Mouse (Mus musculus) CH12.LX (cell line): ENCODE data around the gene Gm17349. TPM values are rescaled to one million over a fixed set of nuclear protein-coding genes. Genes with fewer than 3 reads are reported as not detected.

Experiments used
- DNase-seq: peaks from one replicate; pipeline ENCODE4 v3.0.0-alpha.2; 2013; ENCODE audit errors: extremely low read depth
- H3K27ac ChIP-seq: 2 replicates; pipeline ENCODE4 v1.5.1; 2012; ENCODE audit warnings: low read depth, mild to moderate bottlenecking, control low read depth, moderate library complexity; ENCODE audit not compliant: insufficient read depth
- H3K27me3 ChIP-seq: replicated peaks from 2 replicates; pipeline ENCODE3; 2012; ENCODE audit warnings: inconsistent platforms
- H3K36me3 ChIP-seq, 2 experiments: replicated peaks in 1 of 2; 2 replicates each; pipeline versions ENCODE3 to v1.6.1; 2012; ENCODE audit warnings: inconsistent platforms in 1 of 2, low read length in 1 of 2, mild to moderate bottlenecking in 1 of 2, mixed read lengths in 1 of 2, moderate library complexity in 1 of 2; ENCODE audit not compliant: control insufficient read depth in 1 of 2, insufficient read depth in 1 of 2
- H3K4me1 ChIP-seq, 2 experiments: 2 replicates each; pipeline ENCODE4 v1.6.1; 2012; ENCODE audit warnings: inconsistent platforms in 1 of 2, moderate library complexity in 1 of 2; ENCODE audit not compliant: insufficient read depth in 2 of 2, control insufficient read depth in 1 of 2
- H3K4me2 ChIP-seq: 2 replicates; pipeline ENCODE4 v1.6.1; 2012; ENCODE audit warnings: low read depth, mild to moderate bottlenecking, control low read depth; ENCODE audit not compliant: poor library complexity, insufficient read depth, severe bottlenecking
- H3K4me3 ChIP-seq, 3 experiments: fragments of 150-350 bp in 1 of 3; sonication (generic) in 1 of 3; replicated peaks in 1 of 3; 2 replicates each; pipeline versions ENCODE3 to v1.5.1; 2011 to 2012; ENCODE audit warnings: low read depth in 2 of 3, low read length in 2 of 3, mild to moderate bottlenecking in 2 of 3, moderate library complexity in 2 of 3, control low read depth in 1 of 3, improper control_type of control experiment in 1 of 3, inconsistent platforms in 1 of 3, mixed read lengths in 1 of 3; ENCODE audit not compliant: poor library complexity in 1 of 3
- H3K79me2 ChIP-seq: replicated peaks from 2 replicates; pipeline ENCODE4 v1.6.1; 2012; ENCODE audit warnings: mild to moderate bottlenecking, moderate library complexity; ENCODE audit not compliant: control insufficient read depth, poor library complexity, insufficient read depth, severe bottlenecking; ENCODE audit errors: extremely low read depth
- H3K9ac ChIP-seq: 2 replicates; pipeline ENCODE4 v1.6.1; 2012; ENCODE audit warnings: low read depth, mild to moderate bottlenecking, control low read depth, moderate library complexity; ENCODE audit not compliant: insufficient read depth
- H3K9me3 ChIP-seq: replicated peaks from 2 replicates; pipeline ENCODE3; 2012; ENCODE audit warnings: low read length, inconsistent platforms, mixed read lengths
- CTCF ChIP-seq, 2 experiments: IDR thresholded peaks in 1 of 2; conservative IDR thresholded peaks in 1 of 2; 2 replicates each; pipeline ENCODE4 v1.5.1; 2011 to 2012; ENCODE audit warnings: low read depth in 2 of 2, low read length in 2 of 2, improper control_type of control experiment in 1 of 2, inconsistent platforms in 1 of 2, mild to moderate bottlenecking in 1 of 2, moderate library complexity in 1 of 2
- ELF1 ChIP-seq: IDR thresholded peaks from 2 replicates; pipeline ENCODE4 v1.6.1; 2014; ENCODE audit warnings: low read depth, mild to moderate bottlenecking, inconsistent platforms, low read length, improper control_type of control experiment
- JUN ChIP-seq: IDR thresholded peaks from 2 replicates; pipeline ENCODE4 v1.6.1; 2011; ENCODE audit warnings: low read depth, mild to moderate bottlenecking, low read length, improper control_type of control experiment, moderate library complexity; ENCODE audit not compliant: insufficient read depth
- MEF2A ChIP-seq: IDR thresholded peaks from 2 replicates; pipeline ENCODE4 v1.6.1; 2014; ENCODE audit warnings: low read depth, mild to moderate bottlenecking, inconsistent platforms, low read length, improper control_type of control experiment, borderline replicate concordance
- POLR2AphosphoS2 ChIP-seq: IDR thresholded peaks from 2 replicates; pipeline ENCODE4 v1.6.1; 2011; ENCODE audit warnings: low read depth, low read length, improper control_type of control experiment
- RAD21 ChIP-seq: IDR thresholded peaks from 2 replicates; pipeline ENCODE4 v1.6.1; 2011; ENCODE audit warnings: low read depth, mild to moderate bottlenecking, low read length, improper control_type of control experiment, moderate library complexity
- SMC3 ChIP-seq: IDR thresholded peaks from 2 replicates; pipeline ENCODE4 v1.6.1; 2011; ENCODE audit warnings: low read depth, low read length, improper control_type of control experiment
- TBP ChIP-seq: conservative IDR thresholded peaks from 2 replicates; pipeline ENCODE4 v1.6.1; 2011; ENCODE audit warnings: low read depth, low read length, improper control_type of control experiment
- TCF12 ChIP-seq: IDR thresholded peaks from 2 replicates; pipeline ENCODE4 v1.6.1; 2014; ENCODE audit warnings: low read depth, mild to moderate bottlenecking, inconsistent platforms, low read length, improper control_type of control experiment
- ZC3H11A ChIP-seq: IDR thresholded peaks from 2 replicates; pipeline ENCODE4 v1.6.1; 2012; ENCODE audit warnings: low read depth, mild to moderate bottlenecking, inconsistent platforms, low read length, improper control_type of control experiment
- ZKSCAN1 ChIP-seq: IDR thresholded peaks from 2 replicates; pipeline ENCODE4 v1.6.1; 2012; ENCODE audit warnings: low read depth, inconsistent platforms, low read length, improper control_type of control experiment, borderline replicate concordance
- dilution Hi-C: fragments of 300-500 bp; cut with MboI; formaldehyde crosslinking; loops from 2 replicates; pipeline ENCODE4 v1.14.3; 2020; ENCODE audit warnings: low sequenced_read_pairs; ENCODE audit not compliant: extremely low pct_unique_long_range_greater_than_20kb, extremely low pct_ligation_motif_present
- in situ Hi-C: fragments of 300-500 bp; cut with MboI; formaldehyde crosslinking; loops from 3 replicates; pipeline ENCODE4 v1.14.3; 2019; ENCODE audit warnings: low sequenced_read_pairs, low pct_ligation_motif_present, low pct_unique_long_range_greater_than_20kb, mixed read lengths
- polyA plus RNA-seq: library from polyadenylated mRNA; unstranded; fragments of >175 nt; gene quantifications from 2 replicates; pipeline ENCODE4 v1.2.1, GENCODE M21; 2012; ENCODE audit warnings: low read depth; ENCODE audit not compliant: insufficient read length
- total RNA-seq, 2 experiments: library from RNA; depleted of rRNA; stranded (reverse); fragments of 300-350 nt in 1 of 2; fragments of >200 nt in 1 of 2; gene quantifications; 2 replicates each; pipeline ENCODE4 v1.2.3; 2012 to 2014

The Gm17349 gene
- total and polyA plus RNA-seq, 3 experiments = 2.1 TPM; not detected in 2

DNA sequence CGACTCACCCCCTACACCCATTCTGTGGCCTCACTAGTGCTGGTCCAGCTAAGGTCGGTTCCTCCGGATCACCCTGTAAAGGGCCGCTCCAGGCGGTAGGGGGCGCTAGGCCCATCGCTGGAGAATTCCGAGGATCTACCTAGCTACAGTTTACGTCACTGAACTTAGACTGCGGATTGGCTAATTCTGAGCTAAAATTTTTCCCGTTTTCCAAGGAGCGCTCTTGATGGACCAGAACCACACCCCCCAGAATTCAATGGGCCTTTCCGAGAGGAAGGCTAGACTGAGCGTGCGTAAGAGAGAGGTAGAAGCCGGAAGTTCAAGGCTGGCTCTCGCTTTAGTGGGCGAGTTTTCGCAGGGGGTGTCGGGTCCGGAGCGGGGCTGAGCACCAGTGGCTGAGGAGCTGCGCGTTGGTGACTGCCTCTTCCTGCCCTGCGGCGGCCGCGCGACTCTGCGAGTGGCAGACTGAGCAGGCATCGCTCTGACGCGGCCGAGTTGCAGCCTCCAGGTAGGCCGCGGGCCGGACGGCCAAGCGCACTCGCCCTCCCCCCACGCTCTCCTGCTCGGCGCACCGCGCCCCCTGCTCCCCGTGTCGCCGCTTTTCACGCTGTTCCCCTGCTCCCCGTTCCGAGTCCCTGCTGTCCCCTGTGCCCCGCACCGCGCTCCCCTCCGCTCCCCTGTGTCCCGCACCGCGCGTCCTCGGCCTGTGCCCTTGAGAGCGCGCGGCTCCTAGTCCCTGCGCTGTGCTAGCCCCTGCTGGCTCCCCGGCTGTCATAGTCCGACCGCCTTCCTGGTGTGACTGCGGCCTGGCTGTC, 20.3 kb upstream of the Gm17349 start, which contains the start of gene Cox14 (continued):
- TF ChIP-seq ZC3H11A = no peak
- TF ChIP-seq, all 38 proteins: peak for 22

DNA sequence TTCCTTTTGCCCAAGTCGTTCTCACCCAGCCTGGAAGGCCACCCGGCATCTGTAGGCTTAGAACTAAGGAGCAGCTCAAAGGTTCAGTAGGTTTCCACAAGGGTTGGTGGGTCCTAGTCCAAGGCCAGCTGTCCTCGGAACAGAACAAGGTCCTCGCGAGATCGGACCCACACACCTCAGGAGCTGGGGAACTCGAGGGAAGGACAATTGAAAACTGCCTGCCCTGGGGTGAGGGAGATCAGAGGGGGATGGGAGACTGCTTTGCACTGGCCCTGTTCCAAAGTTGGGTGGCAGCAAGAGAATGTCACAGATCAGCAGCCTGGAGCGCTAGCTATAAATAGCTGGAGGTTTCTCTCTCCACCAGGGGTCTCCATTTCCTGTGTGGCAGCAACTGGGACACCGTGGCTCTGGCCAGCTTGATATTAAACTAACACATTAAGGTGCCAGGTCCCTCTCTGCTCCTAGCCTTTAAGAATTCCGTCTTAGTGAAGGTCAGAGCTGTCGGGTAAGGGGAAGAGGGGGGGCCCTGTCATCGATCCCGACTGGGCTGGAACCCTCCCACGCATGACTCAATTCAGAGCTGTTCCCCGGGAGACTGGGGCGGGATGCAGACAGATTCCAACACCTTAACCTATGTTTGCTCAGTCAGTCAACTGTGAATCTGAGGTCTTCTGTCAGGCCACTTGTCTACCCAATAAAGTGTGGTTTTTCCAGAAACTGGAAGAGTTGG, 19.2 kb upstream of the Gm17349 start:
- dilution Hi-C loops (no loop called here), in situ Hi-C loops (loop anchor here (5.0 kb wide), 2 partner anchors 48 to 183 kb away; partner anchors contain the start of gene Cers5)
- Histone ChIP-seq H3K9ac (peak overlapping the region; percentile 10; the same call in 1 of the 2 replicates), H3K9me3 (peaks cover 4% of the 10 kb centered on the region), H3K27me3 (no peaks in the 10 kb centered on the region), H3K4me2 (peak overlapping the region; percentile 53), H3K79me2 (peaks cover 11% of the 10 kb centered on the region; the same call in 1 of the 2 replicates), H3K27ac (no peak overlapping the region), H3K36me3 (peaks cover 12 to 55% of the 10 kb centered on the region in 2 experiments), H3K4me3 (peak overlapping the region in 2 of 3 experiments; percentile 83 to 98), H3K4me1 (peaks cover 4 to 21% of the 10 kb centered on the region in 2 experiments; a peak in 2 of 4 replicates)
- TF ChIP-seq MEF2A = peak; percentile 87
- TF ChIP-seq TCF12 = peak; percentile 24; the same call in 1 of the 2 replicates
- peak; percentile 8 for TF ChIP-seq RAD21
- no peak for TF ChIP-seq ZKSCAN1
- TF ChIP-seq CTCF (conservative IDR thresholded peaks at IDR 0.05 in 1 of 2, IDR thresholded peaks at IDR 0.05 in 1 of 2; ENCODE audit: low read depth in 2 of 2, low read length in 2 of 2) = peak in 1 of 2 experiments; percentile 59; a peak in 2 of 4 replicates
- TF ChIP-seq SMC3 = peak; percentile 36
- TF ChIP-seq JUN = no peak
- no peak for TF ChIP-seq POLR2AphosphoS2
- peak; percentile 32 for DNase-seq

DNA sequence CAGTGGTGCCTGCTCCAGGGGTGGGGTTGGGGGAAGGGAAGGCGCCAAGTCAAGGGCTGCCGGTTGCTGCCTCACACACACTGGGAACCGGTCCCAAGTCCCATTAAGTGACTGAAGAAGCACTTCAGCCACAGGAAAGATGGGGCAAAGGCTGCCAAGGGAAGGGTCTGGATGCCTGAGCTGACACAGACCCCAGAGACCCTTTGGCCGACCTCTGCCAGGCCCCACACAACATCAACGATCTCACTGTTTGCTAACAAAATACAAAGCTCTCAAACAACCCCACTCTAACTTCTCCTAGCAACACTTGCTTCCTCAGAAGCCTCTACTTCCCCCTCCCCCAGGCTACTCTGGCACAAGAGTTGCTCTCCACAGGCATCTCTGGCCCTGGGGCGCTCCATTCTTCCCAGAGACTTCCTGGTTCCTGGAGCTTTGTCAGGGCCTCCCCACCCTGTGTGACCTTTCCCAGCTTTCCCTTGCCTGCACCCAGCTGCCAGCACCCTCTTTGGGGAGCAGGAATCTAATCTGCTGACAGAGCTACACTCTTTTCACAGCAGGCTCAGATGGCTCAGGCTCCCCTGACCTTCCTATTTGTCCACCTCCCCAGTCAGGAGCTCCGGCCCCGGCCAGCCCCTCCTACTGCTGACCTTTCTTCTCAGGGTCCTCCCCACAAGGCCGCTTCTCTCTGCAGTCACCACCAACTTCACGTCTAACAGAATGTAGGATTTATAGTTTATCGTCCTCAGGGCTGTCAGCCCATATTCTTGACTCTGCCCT, 18.4 kb upstream of the Gm17349 start:
- in situ Hi-C loops = no loop called here
- peaks cover 2% of the 10 kb centered on the region for H3K9me3 ChIP-seq
- H3K79me2 ChIP-seq = peaks cover 11% of the 10 kb centered on the region; the same call in 1 of the 2 replicates
- H3K4me1 ChIP-seq = peaks cover 4 to 21% of the 10 kb centered on the region in 2 experiments; a peak in 2 of 4 replicates
- no peak overlapping the region for H3K27ac ChIP-seq
- peaks cover 11 to 54% of the 10 kb centered on the region in 2 experiments for H3K36me3 ChIP-seq
- H3K4me2 ChIP-seq = no peak overlapping the region
- H3K4me3 ChIP-seq = no peak overlapping the region
- H3K9ac ChIP-seq = no peak overlapping the region
- no peak for DNase-seq
- H3K27me3 ChIP-seq = no peaks in the 10 kb centered on the region
- TF ChIP-seq ELF1 (no peak), RAD21 (no peak), TBP (no peak)
- dilution Hi-C loops = no loop called here
